Mouse (Mus musculus): ENCODE data around the gene 1700021F07Rik. TPM values are rescaled to one million over a fixed set of nuclear protein-coding genes. Genes with fewer than 3 reads are reported as not detected.

The 1700021F07Rik gene
- polyA plus RNA-seq, 1 experiment from 2014 or later, result not detected

DNA sequence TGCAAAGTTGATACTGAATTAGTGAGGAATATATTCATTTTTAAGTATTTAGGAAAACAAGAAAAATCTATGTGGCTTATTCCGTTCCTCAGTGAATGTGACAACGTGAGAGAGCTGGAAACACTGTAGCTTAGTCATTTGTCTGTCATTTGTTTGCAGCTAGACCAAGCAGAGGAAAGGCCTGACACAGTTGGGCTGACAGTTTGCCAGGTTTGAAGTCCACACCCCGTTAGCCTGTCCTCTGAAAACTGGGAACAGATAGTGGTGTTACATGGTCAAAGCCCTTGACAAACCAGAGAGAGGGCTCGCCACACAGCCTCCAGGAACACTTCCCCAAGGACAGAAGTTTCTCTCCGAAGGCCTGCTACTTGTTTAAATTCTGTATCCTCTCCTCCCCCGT, 28.3 kb downstream of the 1700021F07Rik start:
- Histone ChIP-seq H3K36me3 (ENCODE audit: control insufficient read depth, insufficient read depth) (no peaks in the 10 kb centered on the region), H3K9ac (ENCODE audit: low read depth, low read length) (no peak overlapping the region), H3K27ac (ENCODE audit: low read length) (no peak overlapping the region), H3K4me1 (ENCODE audit: control insufficient read depth, low read depth, low read length) (no peaks in the 10 kb centered on the region), H3K4me2 (ENCODE audit: low read depth, low read length) (no peak overlapping the region), H3K4me3 (ENCODE audit: low read depth, low read length) (no peak overlapping the region), H3K27me3 (ENCODE audit: control insufficient read depth, insufficient read depth, low read depth, low read length) (no peaks in the 10 kb centered on the region; the same call in 1 of the 2 replicates), H3K9me3 (replicated peaks; ENCODE audit: control insufficient read depth, low read length) (no peaks in the 10 kb centered on the region)
- ATAC-seq (ENCODE audit: low read depth), result no peak
- WGBS (ENCODE audit: insufficient replicate concordance), result 46% methylated on average over 6 of the region's 6 CpGs

DNA sequence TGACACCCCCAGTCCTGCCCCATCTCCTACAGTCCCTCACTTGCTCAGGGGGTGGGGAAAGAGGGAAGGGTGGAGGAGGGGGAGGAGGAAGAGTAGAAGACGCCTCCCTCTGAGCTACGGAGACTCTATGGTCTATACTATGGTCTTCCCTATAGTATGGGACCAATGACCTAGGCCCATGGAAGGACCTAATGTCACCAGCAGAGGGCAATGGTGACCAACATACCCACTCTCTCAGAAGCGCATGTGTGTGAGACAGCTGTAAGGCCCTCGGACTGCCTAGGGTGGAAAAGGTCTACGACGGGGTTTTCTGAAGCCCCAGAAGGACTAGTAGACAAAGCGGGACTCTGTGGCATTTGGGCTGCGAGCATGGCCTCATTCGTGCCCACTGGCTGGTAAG, 31.5 kb downstream of the 1700021F07Rik start:
- H3K4me1 ChIP-seq (ENCODE audit: control insufficient read depth, low read depth, low read length), result no peaks in the 10 kb centered on the region
- H3K27ac ChIP-seq (ENCODE audit: low read length), result no peak overlapping the region
- no peaks in the 10 kb centered on the region for H3K36me3 ChIP-seq (ENCODE audit: control insufficient read depth, insufficient read depth)
- ATAC-seq (ENCODE audit: low read depth), result 0 out of 2 replicates have a peak, but pooled peaks have one; percentile 24
- no peak overlapping the region for H3K4me3 ChIP-seq (ENCODE audit: low read depth, low read length)
- no peak overlapping the region for H3K9ac ChIP-seq (ENCODE audit: low read depth, low read length)
- 26% methylated on average over 9 of the region's 9 CpGs for WGBS (ENCODE audit: insufficient replicate concordance)
- H3K4me2 ChIP-seq (ENCODE audit: low read depth, low read length), result no peak overlapping the region
- no peaks in the 10 kb centered on the region for H3K9me3 ChIP-seq (replicated peaks; ENCODE audit: control insufficient read depth, low read length)
- H3K27me3 ChIP-seq (ENCODE audit: control insufficient read depth, insufficient read depth, low read depth, low read length), result no peaks in the 10 kb centered on the region

DNA sequence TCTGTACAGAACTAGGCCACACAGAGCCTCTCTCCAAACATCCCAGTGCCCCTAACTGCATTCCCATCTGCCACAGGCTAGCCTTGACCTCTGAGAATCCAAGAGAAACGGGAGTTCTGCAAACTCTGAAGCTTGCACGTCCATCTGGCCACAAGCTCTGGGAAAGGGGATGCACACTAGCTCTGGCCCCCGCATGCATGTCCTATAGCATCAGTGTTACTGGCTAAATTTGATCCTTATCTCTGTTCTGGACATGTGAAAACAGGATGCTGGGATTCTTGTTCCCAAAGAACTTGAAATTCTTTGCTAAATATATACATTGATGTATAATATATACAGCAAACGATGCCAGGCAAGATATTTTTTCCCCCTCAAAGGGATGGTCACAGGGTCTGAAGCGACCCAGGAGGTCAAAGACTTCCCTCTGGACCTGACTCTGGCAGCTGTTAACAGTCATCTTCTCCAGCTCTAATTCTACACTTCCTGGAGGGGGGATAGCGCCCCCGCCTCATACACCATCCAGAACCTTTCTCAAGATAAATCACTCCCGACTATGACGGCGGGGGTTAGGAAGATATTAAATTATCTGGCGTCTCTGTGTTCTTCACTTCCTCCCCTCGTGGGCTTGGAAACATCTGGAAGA, 36.5 kb downstream of the 1700021F07Rik start:
- WGBS (ENCODE audit: insufficient replicate concordance), result 52% methylated on average over 12 of the region's 12 CpGs
- Histone ChIP-seq H3K4me2 (ENCODE audit: low read depth, low read length) (no peak overlapping the region), H3K27ac (ENCODE audit: low read length) (no peak overlapping the region), H3K4me3 (ENCODE audit: low read depth, low read length) (no peak overlapping the region), H3K9ac (ENCODE audit: low read depth, low read length) (no peak overlapping the region), H3K9me3 (replicated peaks; ENCODE audit: control insufficient read depth, low read length) (no peaks in the 10 kb centered on the region), H3K36me3 (ENCODE audit: control insufficient read depth, insufficient read depth) (no peaks in the 10 kb centered on the region), H3K27me3 (ENCODE audit: control insufficient read depth, insufficient read depth, low read depth, low read length) (no peaks in the 10 kb centered on the region), H3K4me1 (ENCODE audit: control insufficient read depth, low read depth, low read length) (no peaks in the 10 kb centered on the region)
- ATAC-seq (ENCODE audit: low read depth), result no peak

DNA sequence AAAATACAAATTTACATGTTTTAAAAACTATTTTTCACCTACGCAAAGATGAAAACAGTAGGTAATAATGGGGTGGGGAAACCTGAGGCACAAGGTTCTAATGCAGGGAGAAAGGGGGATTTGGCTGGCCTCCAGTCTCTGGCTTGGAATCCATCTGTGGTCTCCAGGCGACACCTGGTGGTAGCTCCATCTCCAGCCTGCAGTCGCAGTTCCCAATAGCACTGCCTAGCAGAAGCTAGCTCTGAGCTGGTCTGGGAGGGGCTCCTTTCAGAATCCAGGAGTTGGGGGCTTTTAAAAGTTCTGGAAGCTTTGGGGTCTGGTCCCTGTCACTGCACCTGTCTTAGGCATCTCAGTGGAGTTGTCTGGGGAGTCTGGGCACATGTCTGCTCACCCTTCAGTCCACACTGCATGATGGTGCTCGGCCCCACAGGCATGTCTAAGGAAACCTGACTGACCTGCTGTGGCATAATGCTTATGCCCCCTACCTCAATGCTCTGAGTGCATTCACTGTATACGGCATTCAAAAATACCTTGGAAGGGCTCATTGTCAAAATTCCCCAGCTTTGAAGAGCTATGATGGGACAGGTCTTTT, 39.6 kb downstream of the 1700021F07Rik start:
- no peaks in the 10 kb centered on the region for H3K27me3 ChIP-seq (ENCODE audit: control insufficient read depth, insufficient read depth, low read depth, low read length)
- no peak overlapping the region for H3K4me3 ChIP-seq (ENCODE audit: low read depth, low read length)
- no peak overlapping the region for H3K4me2 ChIP-seq (ENCODE audit: low read depth, low read length)
- no peaks in the 10 kb centered on the region for H3K36me3 ChIP-seq (ENCODE audit: control insufficient read depth, insufficient read depth)
- 31% methylated on average over 5 of the region's 5 CpGs for WGBS (ENCODE audit: insufficient replicate concordance)
- H3K27ac ChIP-seq (ENCODE audit: low read length), result no peak overlapping the region
- H3K9ac ChIP-seq (ENCODE audit: low read depth, low read length), result no peak overlapping the region
- no peaks in the 10 kb centered on the region for H3K9me3 ChIP-seq (replicated peaks; ENCODE audit: control insufficient read depth, low read length)
- no peaks in the 10 kb centered on the region for H3K4me1 ChIP-seq (ENCODE audit: control insufficient read depth, low read depth, low read length)
- no peak for ATAC-seq (ENCODE audit: low read depth)

DNA sequence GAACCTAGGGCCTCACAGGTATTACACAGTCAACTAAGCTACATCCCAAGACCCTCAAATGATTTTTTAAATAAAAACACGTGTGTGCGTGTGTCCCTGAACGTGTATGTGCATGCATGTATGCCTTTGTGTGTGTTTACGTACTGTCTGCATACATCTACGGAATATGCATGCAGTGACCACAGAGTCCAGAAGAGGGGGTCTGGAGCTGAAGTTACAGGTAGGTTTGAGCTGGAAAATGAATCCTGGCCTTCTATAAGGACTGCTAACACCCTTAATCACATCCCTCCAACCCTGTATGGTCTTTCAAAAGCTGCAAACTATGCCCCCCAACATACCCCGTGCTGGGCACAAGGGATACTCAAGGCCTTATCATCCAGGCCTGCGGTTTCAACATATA, 41.0 kb downstream of the 1700021F07Rik start:
- 54% methylated on average over 7 of the region's 7 CpGs for WGBS (ENCODE audit: insufficient replicate concordance)

DNA sequence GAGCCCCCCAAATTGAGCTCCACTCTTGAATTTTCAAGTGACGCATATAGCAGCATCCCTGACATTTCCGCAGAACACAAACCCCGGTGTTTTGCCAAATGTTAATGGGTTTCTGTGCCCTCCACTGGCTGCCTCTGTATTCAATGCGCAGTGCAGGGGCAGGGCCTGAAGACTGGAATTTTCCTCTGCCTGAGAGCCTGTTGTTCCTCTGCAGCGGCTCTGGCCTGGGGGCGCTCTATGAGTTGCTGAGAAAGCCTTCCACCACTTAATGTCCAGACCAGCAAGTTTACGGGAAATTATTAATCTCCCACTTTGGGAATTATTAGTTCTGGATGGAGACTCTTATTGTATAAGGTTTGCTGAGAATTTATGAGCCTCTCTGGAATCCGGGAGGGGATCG, 41.8 kb downstream of the 1700021F07Rik start:
- Histone ChIP-seq H3K9me3 (replicated peaks; ENCODE audit: control insufficient read depth, low read length) (no peaks in the 10 kb centered on the region), H3K36me3 (ENCODE audit: control insufficient read depth, insufficient read depth) (no peaks in the 10 kb centered on the region), H3K4me3 (ENCODE audit: low read depth, low read length) (no peak overlapping the region), H3K4me2 (ENCODE audit: low read depth, low read length) (no peak overlapping the region), H3K9ac (ENCODE audit: low read depth, low read length) (no peak overlapping the region), H3K4me1 (ENCODE audit: control insufficient read depth, low read depth, low read length) (no peaks in the 10 kb centered on the region), H3K27ac (ENCODE audit: low read length) (no peak overlapping the region), H3K27me3 (ENCODE audit: control insufficient read depth, insufficient read depth, low read depth, low read length) (no peaks in the 10 kb centered on the region)
- ATAC-seq (ENCODE audit: low read depth), result no peak
- WGBS (ENCODE audit: insufficient replicate concordance), result 69% methylated on average over 9 of the region's 9 CpGs

More for the DNA sequence above, 41.0 kb downstream of the 1700021F07Rik start:
- H3K36me3 ChIP-seq (ENCODE audit: control insufficient read depth, insufficient read depth), result no peaks in the 10 kb centered on the region
- H3K4me1 ChIP-seq (ENCODE audit: control insufficient read depth, low read depth, low read length), result no peaks in the 10 kb centered on the region
- H3K9me3 ChIP-seq (replicated peaks; ENCODE audit: control insufficient read depth, low read length), result no peaks in the 10 kb centered on the region
- no peak overlapping the region for H3K4me2 ChIP-seq (ENCODE audit: low read depth, low read length)
- H3K27me3 ChIP-seq (ENCODE audit: control insufficient read depth, insufficient read depth, low read depth, low read length), result no peaks in the 10 kb centered on the region
- H3K9ac ChIP-seq (ENCODE audit: low read depth, low read length), result no peak overlapping the region
- no peak overlapping the region for H3K27ac ChIP-seq (ENCODE audit: low read length)
- ATAC-seq (ENCODE audit: low read depth), result no peak
- H3K4me3 ChIP-seq (ENCODE audit: low read depth, low read length), result no peak overlapping the region

Other genes with a start within 250 kb of the 1700021F07Rik start
- gene Pmepa1, start 246.1 kb upstream of the 1700021F07Rik start, polyA plus RNA-seq (2015; fragmentation: Nextera tagmentation; extraction: Ambion mirVana), result 0.13 and 0.14 TPM in 2 replicates
- not detected in 2 replicates for gene Ankrd60, start 55.8 kb downstream of the 1700021F07Rik start, polyA plus RNA-seq (2015; fragmentation: Nextera tagmentation; extraction: Ambion mirVana)
- gene Rab22a, start 137.2 kb downstream of the 1700021F07Rik start, polyA plus RNA-seq (2015; fragmentation: Nextera tagmentation; extraction: Ambion mirVana), result 13.9 and 14.1 TPM in 2 replicates
- gene 1700010B08Rik, start 196.8 kb downstream of the 1700021F07Rik start, polyA plus RNA-seq (2015; fragmentation: Nextera tagmentation; extraction: Ambion mirVana), result not detected in 2 replicates
- gene Vapb, start 214.9 kb downstream of the 1700021F07Rik start, polyA plus RNA-seq (2015; fragmentation: Nextera tagmentation; extraction: Ambion mirVana), result 5.6 and 6.0 TPM in 2 replicates